Mouse (Mus musculus) lung, adult 18-20 months (tissue): ENCODE data around the gene Habp4.
A peak's percentile ranks its signal among the peaks of the same experiment; 100 is the strongest.

Source experiments
- DNase-seq, 2 experiments: peaks; one replicate each; pipeline ENCODE4 v3.0.0; 2022; ENCODE audit warnings: mixed read lengths in 2 of 2

The Habp4 gene

GRCm38 (mm10) chr13:64178746-64179652 is 17.4 kb downstream of the Habp4 start:
- no peak for DNase-seq

DNA sequence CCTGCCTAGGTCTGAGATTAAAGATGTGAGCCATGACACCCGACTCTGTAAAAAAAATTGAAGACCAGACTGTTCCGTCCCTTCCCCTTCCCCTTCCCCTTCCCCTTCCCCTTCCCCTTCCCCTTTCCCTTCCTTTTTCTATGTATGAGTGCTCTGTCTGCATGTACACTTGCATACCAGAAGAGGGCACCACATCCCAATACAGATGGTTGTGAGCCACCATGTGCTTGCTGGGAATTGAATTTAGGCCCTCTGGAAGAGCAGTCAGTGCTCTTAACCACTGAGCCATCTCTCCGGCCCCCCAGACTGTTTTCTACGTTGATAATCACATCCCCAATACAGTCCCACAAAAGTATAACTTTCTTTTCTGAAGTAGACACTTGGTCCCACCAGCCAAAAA is 18.7 kb downstream of the Habp4 start:
- no peak for DNase-seq

GRCm38 (mm10) chr13:64180888-64181287 is 19.3 kb downstream of the Habp4 start:
- DNase-seq = peak; percentile 28 to 67

DNA sequence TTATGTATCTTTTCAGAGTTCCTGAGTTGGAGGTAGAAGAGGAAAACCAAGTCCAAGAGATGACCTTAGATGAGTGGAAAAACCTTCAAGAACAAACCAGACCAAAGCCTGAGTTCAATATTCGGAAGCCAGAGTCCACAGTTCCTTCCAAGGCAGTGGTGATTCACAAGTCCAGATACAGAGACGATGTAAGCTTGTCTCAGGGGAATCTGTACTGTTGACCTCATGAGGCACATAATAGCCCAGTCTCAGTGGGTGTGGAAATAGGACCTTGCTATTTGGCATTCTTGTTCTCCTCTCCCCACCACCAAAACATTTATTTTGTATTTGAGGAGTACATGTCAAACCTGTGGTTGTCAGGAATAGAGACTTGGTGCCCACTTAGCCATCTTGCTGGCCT is 20.5 kb downstream of the Habp4 start:
- no peak for DNase-seq

GRCm38 (mm10) chr13:64183583-64183982 is 22.0 kb downstream of the Habp4 start:
- no peak for DNase-seq

DNA sequence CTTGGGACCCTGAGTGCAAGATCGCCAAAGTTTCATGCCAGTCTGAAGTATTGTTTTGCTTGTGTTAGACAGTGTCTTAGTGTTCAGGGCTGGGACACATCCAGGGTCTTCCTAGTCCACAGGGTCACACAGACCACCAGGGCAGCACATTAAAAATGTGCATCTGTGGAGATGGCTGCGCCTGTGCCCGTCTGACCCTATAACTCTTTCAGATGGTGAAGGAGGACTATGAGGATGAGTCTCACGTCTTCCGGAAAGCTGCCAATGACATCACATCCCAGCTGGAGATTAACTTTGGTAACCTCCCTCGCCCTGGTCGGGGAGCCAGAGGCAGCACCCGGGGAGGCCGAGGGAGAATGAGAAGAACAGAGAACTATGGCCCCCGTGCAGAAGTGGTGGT is 22.7 kb downstream of the Habp4 start:
- DNase-seq = no peak

- no peak for DNase-seq
Observed at GRCm38 (mm10) chr13:64185176-64185575, 23.6 kb downstream of the Habp4 start.

DNA sequence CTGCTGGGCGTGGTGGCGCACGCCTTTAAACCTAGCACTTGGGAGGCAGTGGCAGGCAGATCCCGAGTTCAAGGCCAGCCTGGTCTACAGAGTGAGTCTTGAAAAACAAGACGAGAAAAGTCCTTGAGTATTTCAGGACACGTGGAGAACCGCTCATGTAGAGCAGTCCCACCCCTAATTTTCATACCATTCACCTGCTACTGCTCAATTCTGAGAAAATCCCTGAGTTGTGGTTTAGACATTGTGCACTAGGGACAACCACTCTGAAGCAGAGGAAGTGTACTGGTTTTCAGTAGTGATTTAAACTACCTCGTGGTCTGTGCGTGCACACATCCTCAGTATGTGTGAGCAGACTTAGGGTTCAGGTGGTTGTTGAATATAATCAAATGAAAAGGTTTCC is 24.0 kb downstream of the Habp4 start:
- DNase-seq = no peak

DNA sequence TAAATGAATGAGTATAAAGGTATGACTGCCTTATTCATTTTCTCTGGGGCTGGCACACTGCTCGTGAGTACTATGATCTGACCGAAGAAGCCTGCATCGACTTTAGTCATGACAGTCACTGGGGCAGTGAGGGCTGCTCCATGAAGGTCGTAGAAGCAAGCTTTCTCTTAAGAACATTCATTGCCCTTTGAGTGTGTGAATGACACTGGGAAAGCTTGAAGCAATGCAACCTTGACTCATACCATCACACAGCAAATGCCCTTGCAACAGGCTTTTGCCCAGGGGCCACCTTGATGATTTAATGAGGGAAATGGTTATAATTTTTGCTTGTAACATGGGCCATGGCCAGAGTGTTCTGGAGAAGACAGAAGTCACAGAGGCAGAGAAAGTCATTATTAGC is 24.9 kb downstream of the Habp4 start:
- no peak for DNase-seq

DNA sequence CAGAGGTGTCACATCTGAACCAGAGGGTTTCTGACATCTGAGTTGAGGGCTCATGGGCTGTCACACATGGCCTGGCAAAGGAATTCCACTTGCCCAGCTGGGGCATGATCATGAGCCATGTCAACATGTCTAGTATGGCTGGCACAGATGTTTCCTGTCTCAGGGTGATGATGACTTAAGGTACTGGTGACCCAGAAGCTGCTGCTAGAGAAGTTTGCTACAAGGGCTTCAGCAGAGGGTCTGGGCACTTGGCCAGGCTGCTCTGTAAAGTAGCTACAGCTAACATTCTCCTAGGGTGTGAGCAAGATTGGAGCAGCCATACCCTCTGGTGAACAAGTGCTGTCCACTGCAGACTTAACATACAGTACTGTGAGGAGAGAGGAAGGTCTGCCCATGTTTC is 25.4 kb downstream of the Habp4 start:
- no peak for DNase-seq

DNA sequence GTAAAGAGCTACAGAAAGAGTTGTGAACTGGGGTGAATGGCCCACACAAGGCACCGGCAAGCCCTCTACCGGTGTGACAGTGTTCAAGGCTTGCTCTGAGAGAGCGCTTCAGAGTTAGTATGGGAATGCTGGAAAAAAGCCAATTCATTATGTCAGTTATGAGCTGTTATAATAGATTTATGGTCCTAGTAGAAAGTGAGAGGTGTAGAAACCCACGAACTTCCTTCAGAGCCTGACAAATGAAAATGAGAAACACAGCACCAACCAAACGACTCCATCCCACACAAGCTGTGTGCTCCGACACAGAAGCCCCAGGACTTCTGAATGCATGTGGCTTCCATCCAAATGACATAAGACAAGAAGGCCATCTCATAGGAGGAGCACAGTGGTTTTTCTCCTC is 36.3 kb downstream of the Habp4 start:
- DNase-seq = no peak

GRCm38 (mm10) chr13:64198310-64198709 is 36.7 kb downstream of the Habp4 start:
- DNase-seq = no peak

GRCm38 (mm10) chr13:64200911-64201310 is 39.3 kb downstream of the Habp4 start:
- no peak for DNase-seq

DNA sequence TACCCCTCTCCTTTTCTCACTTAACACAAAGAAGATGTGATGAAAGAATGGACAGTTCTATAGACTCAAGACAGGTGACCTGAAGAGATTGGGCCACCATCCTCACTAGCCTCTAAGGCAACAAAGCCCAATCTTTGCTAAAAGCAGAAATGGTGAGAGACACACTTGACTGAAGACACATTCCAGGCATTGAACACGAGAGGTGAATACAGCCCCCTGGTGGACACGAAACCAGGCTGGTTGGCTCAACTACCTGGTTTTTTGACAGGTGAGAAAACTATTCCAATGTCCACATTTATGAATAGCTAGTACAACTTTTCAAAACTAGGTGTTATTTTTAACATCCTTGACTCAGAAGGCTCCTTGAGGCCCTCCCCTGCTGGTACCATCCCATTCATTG is 43.1 kb downstream of the Habp4 start:
- peak; percentile 13 for DNase-seq

GRCm38 (mm10) chr13:64205186-64205585 is 43.6 kb downstream of the Habp4 start:
- no peak for DNase-seq

DNA sequence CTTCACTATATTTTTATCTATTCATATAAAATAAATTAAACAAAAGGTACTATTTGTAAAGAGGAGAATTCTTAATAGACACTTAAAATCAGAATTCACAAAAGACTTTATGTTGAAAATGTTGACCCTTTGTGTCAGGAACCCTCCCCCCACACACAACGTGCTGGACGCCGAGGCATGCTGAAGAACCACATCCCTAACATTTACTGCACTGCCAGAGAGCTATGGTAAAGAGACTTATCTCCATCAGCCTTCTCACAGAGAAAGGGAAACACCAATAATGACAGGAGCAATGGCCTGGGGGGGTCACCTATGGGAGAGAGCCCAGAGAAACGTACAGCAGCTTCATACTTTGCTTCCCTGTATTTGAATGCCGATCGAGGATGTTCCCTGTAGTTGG is 46.5 kb downstream of the Habp4 start:
- DNase-seq = no peak

GRCm38 (mm10) chr13:64211995-64212603 is 50.5 kb downstream of the Habp4 start:
- no peak for DNase-seq

DNA sequence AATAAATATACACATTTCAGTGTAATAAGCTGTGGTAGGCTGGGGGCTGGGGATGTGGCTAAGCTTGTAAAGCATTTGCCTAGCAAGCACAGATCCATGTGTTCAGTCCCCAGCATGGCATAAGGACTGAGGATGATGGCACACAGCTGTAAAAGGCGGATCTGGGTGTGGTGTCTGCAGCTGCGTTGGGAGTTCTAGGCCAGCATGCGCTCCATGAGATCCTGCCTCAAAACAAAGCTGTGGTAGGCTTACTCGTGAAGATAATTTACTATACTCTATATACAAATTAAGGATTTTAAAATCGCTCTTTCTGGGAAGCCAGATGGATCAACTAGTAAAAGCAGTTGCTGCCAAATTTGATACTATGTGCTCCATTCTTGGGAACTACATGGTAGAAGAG is 53.3 kb downstream of the Habp4 start:
- no peak for DNase-seq

- peak in 1 of 2 experiments; percentile 14 for DNase-seq
Observed at GRCm38 (mm10) chr13:64225738-64226137, 64.1 kb downstream of the Habp4 start.

- DNase-seq = no peak
Observed at GRCm38 (mm10) chr13:64226725-64227124, 65.1 kb downstream of the Habp4 start.

DNA sequence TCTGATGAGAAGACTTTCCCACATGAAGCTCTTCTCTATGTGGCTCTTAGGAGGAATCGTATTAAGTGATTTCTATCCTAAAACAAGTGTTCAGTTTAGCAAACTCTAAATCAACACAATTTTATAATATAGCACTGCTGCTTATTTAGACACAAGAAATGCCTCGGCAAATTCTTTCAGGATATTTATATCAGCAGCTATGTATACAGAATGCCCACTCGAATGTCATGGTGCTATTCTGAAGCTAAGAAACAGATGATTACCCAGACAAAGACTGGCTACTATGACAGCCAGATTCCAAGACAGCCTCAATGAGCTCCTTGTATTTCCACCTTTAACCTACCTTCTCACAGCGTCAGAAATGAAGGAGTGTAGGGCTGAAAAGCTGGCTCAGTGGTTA is 71.5 kb downstream of the Habp4 start:
- no peak for DNase-seq

DNA sequence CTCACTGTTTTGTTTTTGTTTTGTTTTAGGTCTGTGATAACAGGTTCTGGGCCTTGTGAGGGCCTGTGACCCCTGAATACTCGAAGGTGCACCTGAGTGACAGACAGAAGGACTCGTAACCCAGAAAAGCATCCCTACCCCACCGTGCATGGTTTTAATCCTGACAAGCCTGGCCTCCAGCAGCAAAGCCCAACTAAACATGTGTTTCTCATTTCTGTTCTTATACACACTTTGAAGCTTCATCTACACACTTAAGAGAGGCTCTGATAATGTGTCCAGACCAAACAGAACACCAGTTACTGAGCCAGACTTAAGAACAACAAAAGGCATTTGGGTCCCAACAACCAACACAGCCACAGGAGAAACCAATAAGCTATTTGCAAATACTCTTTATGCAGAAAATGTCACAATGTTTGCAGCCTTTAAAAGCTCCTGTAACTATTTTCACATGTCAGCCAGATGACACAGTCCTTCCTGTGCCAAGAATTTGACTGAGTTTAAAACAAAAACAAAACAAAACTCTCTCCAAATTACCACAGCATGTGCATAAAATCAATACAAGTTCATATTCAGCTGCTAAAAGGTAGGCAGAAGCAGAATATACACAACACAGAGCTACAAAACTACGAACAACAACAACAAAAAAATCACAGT is 73.6 kb downstream of the Habp4 start:
- no peak for DNase-seq

DNA sequence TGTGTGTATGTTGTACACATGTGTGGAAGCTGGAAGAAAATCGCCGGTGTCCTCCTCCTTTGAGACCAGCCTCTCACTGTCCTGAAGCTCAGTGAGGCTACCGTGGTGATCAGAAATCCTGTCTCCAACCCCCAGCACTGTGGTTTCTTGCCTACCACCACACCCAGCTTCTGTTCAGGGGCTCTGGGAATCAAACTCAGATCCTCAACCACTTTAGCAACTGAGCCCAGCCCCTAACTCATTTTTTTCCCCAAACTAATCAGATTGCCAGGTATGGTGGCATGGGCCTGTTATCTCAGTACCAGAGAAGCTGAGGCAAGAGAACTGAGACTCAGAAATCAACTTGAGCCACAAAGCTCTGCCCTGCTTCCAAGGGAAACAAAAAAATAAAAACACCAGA is 74.2 kb downstream of the Habp4 start:
- DNase-seq = no peak
